Mouse (Mus musculus) hematopoietic stem cell, adult 5-6 weeks (primary cell): Measurements from ENCODE around the gene Srrd. TPM values are rescaled to one million over a fixed set of nuclear protein-coding genes. Genes with fewer than 3 reads are reported as not detected.

ENCODE experiments used
- ATAC-seq, 2 experiments: fragments of 125-278 bp in 1 of 2; replicated peaks in 1 of 2; 2 replicates each; pipeline ENCODE4 v1.8.0; 2016 to 2017; ENCODE audit warnings: inconsistent platforms in 2 of 2, mild to moderate bottlenecking in 2 of 2, moderate number of reproducible peaks in 2 of 2, low read depth in 1 of 2, moderate TSS enrichment in 1 of 2; ENCODE audit not compliant: low FRiP score in 2 of 2, poor library complexity in 2 of 2, severe bottlenecking in 2 of 2, insufficient read depth in 1 of 2, low TSS enrichment in 1 of 2
- total RNA-seq: library from RNA; stranded (forward); fragments of 172-1452, 232-1000 nt; gene quantifications from 2 replicates; pipeline ENCODE4 v1.2.3, GENCODE M21; 2017

The Srrd gene
- total RNA-seq, 1 experiment from 2014 or later = 16.5 TPM

DNA sequence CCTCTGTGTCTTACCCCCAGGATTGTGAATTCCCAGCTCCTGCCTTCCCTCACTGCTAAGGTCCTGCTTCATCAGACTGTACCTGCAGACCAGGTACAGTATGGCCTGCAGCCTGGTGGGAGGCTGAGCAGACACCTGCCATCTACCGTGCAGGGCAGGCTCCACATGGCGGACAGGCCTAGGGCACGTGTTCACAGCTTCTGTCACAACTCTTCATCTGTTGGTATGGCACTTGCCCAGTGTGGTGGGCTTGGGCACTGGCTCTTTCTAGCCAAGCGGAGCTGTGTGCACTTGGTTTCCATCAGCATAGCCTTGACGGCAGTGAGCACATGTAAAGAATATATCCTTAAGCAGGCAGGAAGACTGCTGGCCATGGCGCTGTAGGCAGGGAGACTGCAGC is 24.0 kb upstream of the Srrd start:
- no peak for ATAC-seq

DNA sequence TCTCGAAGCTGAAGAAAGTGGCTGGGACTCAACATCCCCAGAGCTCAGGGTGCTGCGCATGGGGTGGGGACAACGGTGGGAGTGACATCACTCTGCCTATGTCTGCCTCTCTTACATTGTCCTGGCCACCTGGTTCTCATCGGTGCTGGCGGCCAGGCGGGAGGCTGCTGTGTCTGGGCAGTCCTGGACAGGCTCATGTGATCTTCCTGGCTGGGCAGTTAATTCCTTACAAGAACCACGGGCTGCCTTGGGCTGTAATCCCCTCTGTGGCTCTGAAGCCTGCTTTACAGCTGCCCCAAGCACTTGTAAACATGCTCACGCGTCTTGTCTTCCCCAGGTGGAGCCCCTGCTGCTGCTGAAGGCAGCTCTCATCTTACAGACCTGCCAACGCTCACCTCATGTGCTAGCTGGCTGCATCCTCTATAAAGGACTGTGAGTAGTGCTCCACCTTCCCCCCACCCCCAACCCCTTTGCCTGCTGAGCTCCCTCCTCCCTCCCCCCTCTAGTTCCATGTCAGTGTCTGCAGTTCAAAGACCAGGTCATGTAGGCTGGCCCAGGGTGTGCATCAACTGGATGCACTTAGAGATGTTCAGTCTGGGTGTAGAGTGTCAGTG is 21.5 kb upstream of the Srrd start:
- ATAC-seq = no peak

DNA sequence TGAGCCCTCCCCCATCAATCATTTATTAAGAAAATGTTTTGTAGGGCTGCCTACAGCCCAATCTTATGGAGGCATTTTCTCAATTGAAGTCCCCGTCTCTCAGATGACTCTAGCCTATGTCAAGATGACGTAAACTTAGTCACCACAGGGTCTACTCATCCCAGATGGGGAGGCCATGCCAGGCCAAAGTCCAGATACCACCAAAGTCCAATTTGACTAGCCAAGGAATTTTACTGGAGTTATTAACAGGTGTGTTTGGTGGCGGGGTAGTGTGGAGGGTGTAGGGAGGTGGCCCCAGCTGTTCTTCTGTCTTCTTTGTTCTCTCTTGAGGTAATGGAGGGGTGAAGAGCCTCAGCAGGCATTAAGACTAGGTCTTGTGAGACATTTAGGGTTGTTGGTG is 17.2 kb upstream of the Srrd start:
- ATAC-seq = no peak

DNA sequence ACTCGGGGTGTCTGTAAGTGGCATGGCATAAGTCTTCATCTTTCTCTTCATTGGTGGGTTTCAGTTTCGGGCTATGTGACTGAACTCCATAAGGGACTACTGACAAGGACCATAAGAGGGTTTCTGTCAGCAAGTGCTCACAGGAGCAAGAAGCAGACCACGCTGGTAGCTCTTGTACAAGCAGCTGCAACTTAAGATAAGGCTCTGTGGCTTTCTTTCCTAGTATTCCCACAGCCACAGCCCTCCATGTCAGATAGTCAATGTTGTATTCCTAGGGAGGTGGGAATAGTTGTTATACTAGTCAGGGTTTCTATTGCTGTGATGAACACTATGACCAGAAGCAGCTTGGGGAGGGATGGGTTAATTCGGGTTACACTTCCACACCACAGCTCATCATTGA is 16.7 kb upstream of the Srrd start:
- ATAC-seq = no peak

DNA sequence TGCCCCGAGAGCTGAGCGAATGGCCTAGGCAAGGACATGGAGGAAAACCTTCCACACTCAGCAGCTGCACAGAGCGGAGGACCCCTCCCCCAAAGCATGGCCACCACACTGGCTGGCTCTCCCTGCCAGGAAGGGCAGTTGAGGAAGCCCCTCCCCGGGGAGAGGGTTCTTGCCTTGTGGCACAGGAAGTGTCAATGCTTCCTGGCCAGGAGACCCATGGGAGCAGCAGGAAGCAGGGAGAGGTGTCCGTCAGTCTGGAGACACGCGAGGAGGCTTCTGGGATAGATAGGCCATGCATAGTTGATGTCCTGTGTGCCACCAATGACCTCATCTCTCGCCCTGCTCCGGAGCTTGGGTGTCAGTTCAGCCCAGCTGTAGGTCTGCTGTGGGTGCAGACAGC is 13.5 kb upstream of the Srrd start:
- no peak for ATAC-seq

GRCm38 (mm10) chr5:112355910-112356309 is 13.1 kb upstream of the Srrd start, which contains the start of gene Gm6583:
TSS of gene Gm6583 (minus strand) at chr5:112356033.
- ATAC-seq = no peak

- ATAC-seq = no peak; a peak in 1 of 4 replicates
Observed at GRCm38 (mm10) chr5:112355493-112355892, 12.7 kb upstream of the Srrd start.

DNA sequence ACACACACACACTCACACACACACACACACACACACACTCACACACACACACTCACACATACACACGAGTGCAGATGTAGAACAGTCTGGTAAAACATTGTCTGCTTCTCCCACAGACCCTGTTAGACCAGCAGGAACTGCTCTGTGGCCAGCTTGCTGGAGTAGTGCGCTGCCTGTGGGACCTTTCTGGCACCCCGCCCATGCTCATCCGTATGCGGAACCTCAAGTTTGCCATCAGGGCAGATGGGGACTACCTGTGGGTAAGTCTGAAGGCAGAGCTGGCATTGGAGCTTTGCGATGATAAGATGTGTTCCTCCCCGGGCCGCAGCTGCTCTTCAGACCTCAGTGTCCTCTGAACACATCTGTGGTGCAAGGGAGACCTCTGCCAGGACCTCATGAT is 6.3 kb upstream of the Srrd start:
- no peak for ATAC-seq

GRCm38 (mm10) chr5:112346211-112346965 is 3.5 kb upstream of the Srrd start:
- ATAC-seq = no peak

DNA sequence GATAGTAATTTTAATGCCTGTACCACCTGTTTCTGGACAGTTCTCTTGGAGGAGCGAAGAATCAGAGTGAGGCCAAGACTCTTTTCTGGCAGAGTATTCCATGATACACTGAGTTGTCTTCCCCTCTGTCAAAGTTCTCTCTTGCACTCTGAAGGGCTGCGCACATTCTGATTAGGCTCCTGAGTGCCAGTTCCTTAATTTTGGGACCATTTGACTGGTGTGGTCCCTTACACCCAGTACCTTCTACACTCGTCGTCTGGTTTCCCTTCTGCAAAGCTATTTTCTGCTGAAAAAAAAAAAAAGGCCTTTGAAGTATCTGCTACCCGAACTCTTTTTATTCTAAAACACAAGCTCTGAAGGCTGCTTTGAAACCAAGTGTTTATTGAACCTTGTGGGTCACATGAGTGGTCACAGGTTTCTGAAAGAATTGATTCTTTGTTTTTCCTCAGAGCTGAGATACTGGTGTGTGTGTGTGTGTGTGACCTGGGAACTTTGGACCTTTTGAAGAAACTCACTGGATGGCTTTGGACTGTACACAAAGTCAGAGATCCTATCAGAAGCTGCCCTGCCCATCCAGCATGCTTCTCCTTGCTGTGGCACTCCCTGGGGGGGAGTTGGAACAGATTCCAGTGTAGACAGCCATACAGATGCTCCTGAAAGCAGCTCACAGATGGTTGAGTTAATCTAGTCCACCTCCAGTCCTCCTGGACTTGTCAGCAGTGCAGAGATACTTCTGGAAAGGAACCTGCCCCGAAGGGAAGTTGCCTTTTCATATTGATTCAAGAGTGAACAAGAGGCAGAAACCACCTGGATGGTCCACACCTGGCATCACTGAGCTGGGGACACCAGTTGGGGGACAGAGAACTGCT is 1.5 kb upstream of the Srrd start:
- no peak for ATAC-seq

GRCm38 (mm10) chr5:112343205-112343595 is 360 bp upstream of the Srrd start:
- ATAC-seq = peak; percentile 41 to 50; a peak in 3 of 4 replicates

GRCm38 (mm10) chr5:112339215-112339614 is 3.6 kb downstream of the Srrd start:
- ATAC-seq = no peak

DNA sequence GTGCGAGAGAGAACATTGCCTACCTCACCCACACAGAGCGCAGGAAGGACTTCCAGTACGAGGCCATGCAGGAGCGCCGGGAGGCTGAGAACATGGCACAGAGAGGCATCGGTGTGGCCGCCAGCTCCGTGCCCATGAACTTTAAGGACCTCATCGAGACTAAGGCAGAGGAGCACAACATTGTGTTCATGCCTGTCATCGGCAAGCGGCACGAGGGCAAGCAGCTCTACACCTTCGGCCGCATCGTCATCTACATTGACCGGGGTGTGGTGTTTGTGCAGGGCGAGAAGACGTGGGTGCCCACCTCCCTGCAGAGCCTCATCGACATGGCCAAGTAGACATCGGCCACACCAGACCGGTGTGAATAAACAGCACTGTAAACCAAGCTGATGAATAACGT is 5.8 kb downstream of the Srrd start:
- ATAC-seq = no peak

DNA sequence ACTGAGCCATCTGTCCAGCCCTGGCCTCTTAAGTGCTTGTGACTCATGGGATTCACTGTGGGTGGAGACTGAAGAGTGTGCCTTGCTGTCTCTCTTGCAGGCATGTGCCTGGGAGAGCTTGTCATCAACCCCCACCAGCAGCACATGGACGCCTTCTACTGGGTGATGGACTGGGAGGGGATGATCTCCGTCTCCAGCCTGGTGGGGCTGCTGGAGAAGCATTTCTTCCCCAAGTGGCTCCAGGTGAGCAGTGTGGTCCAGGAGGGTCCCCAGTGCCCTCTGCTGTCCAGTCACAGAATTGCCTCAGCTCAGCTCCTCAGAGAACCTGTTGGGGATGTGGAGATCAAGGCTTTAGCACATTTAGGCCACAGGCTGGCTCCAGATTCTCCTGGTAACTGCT is 7.4 kb downstream of the Srrd start:
- ATAC-seq = peak; percentile 65 to 67; a peak in 3 of 4 replicates

GRCm38 (mm10) chr5:112329805-112330564 is 12.9 kb downstream of the Srrd start:
- no peak for ATAC-seq

DNA sequence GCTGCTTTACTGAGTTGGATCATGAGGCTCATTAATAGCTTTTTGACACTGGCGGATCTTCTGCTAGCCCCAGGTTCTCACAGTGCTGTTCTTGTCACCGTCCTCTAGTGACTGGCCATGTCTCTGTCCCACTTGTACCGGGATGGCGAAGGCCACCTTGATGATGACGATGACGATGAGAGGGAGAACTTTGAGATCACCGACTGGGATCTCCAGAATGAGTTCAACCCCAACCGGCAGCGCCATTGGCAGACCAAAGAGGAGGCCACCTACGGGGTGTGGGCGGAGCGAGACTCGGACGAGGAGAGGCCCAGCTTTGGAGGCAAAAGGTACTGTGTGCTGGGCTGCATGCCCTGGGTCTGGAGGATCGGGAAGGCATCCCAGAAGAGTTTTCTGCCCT is 15.0 kb downstream of the Srrd start:
- no peak for ATAC-seq

GRCm38 (mm10) chr5:112326446-112327009 is 16.3 kb downstream of the Srrd start:
- no peak; a peak in 1 of 4 replicates for ATAC-seq
